Mouse (Mus musculus) heart, postnatal 10 days (tissue): ENCODE measurements around the gene Aipl1. TPM values are rescaled to one million over a fixed set of nuclear protein-coding genes. Genes with fewer than 3 reads are reported as not detected.

ENCODE experiments used
- DNase-seq, 2 experiments: peaks; one replicate each; pipeline ENCODE4 v3.0.0; 2021
- intact Hi-C: fragments of 180-260 bp; cut with DNase I; formaldehyde crosslinking; loops from one replicate; pipeline ENCODE4 v1.15.1; 2025
- total RNA-seq, 2 experiments: library from RNA; stranded (reverse); gene quantifications; 2 replicates each; pipeline ENCODE4 v1.2.3; 2021

Aipl1 gene
- total RNA-seq, 2 experiments from 2014 or later = 0.15 to 0.17 TPM

- DNase-seq = no peak
- intact Hi-C loops = no loop called here
Observed at GRCm38 (mm10) chr11:71985783-71986182, 51.5 kb downstream of the Aipl1 start.

- no peak for DNase-seq
- intact Hi-C loops = no loop called here
Observed at GRCm38 (mm10) chr11:71985101-71985711, 52.1 kb downstream of the Aipl1 start.

GRCm38 (mm10) chr11:71984093-71984492 is 53.2 kb downstream of the Aipl1 start:
- DNase-seq = no peak
- intact Hi-C loops = no loop called here

Other genes with a start within 250 kb of the Aipl1 start
- 10 to 100 TPM; 14.3 to 17.7 TPM for gene Pimreg, start 4.5 kb upstream of the Aipl1 start, total RNA-seq
- 1 to 10 TPM; 1.3 to 2.1 TPM for gene Pitpnm3, start 98.3 kb upstream of the Aipl1 start, total RNA-seq
- under 1 TPM; 0.25 to 0.26 TPM for gene Gm43951, start 169.3 kb upstream of the Aipl1 start, total RNA-seq
- 1 to 10 TPM; 3.8 to 4.7 TPM for gene 4933427D14Rik, start 169.9 kb upstream of the Aipl1 start, total RNA-seq
- 10 to 100 TPM; 48.7 to 51.9 TPM for gene Txndc17, start 170.0 kb upstream of the Aipl1 start, total RNA-seq
- 10 to 100 TPM; 10.5 to 10.6 TPM for gene Med31, start 178.1 kb upstream of the Aipl1 start, total RNA-seq
- gene Slc13a5, start 229.7 kb upstream of the Aipl1 start, total RNA-seq = not detected